Mouse (Mus musculus) lung, adult 2 months (tissue): ENCODE results near the gene Ddit4. TPM values are rescaled to one million over a fixed set of nuclear protein-coding genes. Genes with fewer than 3 reads are reported as not detected.
"Not testable (repeated sequence)": the region's sequence is repeated elsewhere in the genome, so short reads cannot be mapped to it uniquely, and the experiment has no call there.

ENCODE experiments used
- DNase-seq: peaks from one replicate; pipeline ENCODE4 v3.0.0; 2022
- H3K4me1 ChIP-seq: fragments of 200-500 bp; 2 replicates; pipeline ENCODE4 v1.6.1; 2011; ENCODE audit warnings: low read length; ENCODE audit not compliant: control insufficient read depth, insufficient read depth
- H3K4me3 ChIP-seq: fragments of 200-500 bp; replicated peaks from 2 replicates; pipeline ENCODE3; 2011; ENCODE audit warnings: low read depth, mild to moderate bottlenecking, control low read depth, low read length; ENCODE audit errors: extremely low read depth
- CTCF ChIP-seq: fragments of 200-500 bp; IDR thresholded peaks from 2 replicates; pipeline ENCODE4 v1.5.1; 2011; ENCODE audit warnings: mild to moderate bottlenecking, low read length, control low read depth; ENCODE audit not compliant: insufficient read depth
- POLR2A ChIP-seq: fragments of 200-500 bp; IDR thresholded peaks from 2 replicates; pipeline ENCODE4 v1.6.1; 2011; ENCODE audit warnings: low read depth, mild to moderate bottlenecking, control low read depth, low read length, borderline replicate concordance; ENCODE audit errors: extremely low read depth
- WGBS: fragments of 180-500 bp; shearing (Covaris S2); methylation state at CpG from one replicate; pipeline ENCODE4 v1.1.7; 2018; 5-methylcytosine and 5-hydroxymethylcytosine counted together
- polyA plus RNA-seq: library from polyadenylated mRNA; depleted of rRNA; stranded (reverse); fragments of >200 nt; gene quantifications from 2 replicates; pipeline ENCODE4 v1.2.3, GENCODE M21; 2012; rRNA removed

The Ddit4 gene
- 32.6 and 53.4 TPM in 2 replicates for polyA plus RNA-seq

GRCm38 (mm10) chr10:59951211-59952151 is at the start of gene Ddit4:
TSS of gene Ddit4 (minus strand) at chr10:59951834.
- TF ChIP-seq POLR2A (peak; percentile 100), CTCF (no peak)
- Histone ChIP-seq H3K4me3 (peak within 1 kb of the TSS; percentile 88), H3K4me1 (peaks cover 9% of the 10 kb centered on the region)
- under 1% methylated on average over 76 of the region's 76 CpGs for WGBS
- DNase-seq, result peak; percentile 99

DNA sequence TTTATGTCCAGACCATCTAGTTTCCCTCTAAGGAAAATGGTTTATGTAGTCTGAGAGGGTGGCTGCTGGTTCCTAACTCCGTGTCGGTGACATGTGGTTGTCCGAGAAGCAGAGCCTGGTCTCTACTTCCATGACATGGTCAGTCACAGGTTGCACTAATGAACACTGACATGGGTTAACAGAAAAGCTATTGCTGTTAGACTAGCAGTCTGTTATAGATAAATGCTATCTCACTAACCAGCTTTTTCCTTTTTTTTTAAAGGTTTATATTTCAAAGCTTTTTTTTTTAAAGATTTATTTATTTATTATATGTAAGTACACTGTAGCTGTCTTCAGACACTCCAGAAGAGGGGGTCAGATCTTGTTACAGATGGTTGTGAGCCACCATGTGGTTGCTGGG is 47.4 kb upstream of the Ddit4 start:
- TF ChIP-seq CTCF (no peak), POLR2A (no peak)
- Histone ChIP-seq H3K4me1 (peaks cover 5% of the 10 kb centered on the region), H3K4me3 (no peak overlapping the region)
- DNase-seq, result no peak
- WGBS, result 85% methylated on average over 3 of the region's 3 CpGs

DNA sequence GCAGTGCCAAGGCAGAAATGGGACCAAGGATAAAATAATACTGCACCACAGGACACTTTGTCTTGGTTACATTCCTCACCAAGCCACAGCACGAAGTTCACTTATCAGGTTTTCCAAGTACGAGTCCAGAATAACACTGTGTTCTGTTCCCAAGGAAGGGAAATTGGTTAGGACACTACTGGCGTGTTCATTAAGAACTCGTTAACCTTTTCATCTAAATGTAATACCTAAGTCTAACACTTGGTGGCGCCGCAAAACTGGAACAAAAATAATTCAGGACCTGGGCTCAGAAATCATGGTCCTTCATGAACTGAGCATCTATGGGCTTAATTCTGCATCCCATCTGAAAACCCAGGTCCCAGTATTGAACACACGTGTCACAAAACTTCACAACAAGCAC is 46.0 kb upstream of the Ddit4 start:
- TF ChIP-seq CTCF, result no peak
- no peak for TF ChIP-seq POLR2A
- Histone ChIP-seq H3K4me1 (peaks cover 5% of the 10 kb centered on the region), H3K4me3 (no peak overlapping the region)
- WGBS, result 12% methylated on average over 7 of the region's 7 CpGs
- peak; percentile 36 for DNase-seq

DNA sequence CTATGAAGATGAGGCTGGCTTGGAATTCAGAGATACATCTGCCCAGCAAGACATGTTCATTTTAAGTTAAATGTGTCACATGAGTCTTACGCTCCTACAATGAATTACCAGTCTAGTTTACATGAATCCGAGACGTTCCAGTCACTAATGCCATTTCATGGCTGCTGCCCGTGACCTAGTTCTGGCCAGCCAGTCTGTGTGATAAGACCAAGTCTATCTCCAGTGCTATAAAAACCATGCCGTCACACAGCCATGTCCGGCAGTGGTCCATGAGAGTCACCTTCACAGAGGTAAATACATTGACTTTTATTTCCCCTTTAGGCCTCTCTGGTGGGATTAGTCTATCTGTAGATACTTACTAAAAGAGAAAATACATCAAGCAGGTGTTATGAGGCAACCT is 44.3 kb upstream of the Ddit4 start:
- Histone ChIP-seq H3K4me1 (peaks cover 2% of the 10 kb centered on the region), H3K4me3 (no peak overlapping the region)
- no peak for TF ChIP-seq CTCF
- TF ChIP-seq POLR2A, result no peak
- DNase-seq, result no peak
- WGBS, result 92% methylated on average over 6 of the region's 6 CpGs

GRCm38 (mm10) chr10:59993813-59994212 is 42.2 kb upstream of the Ddit4 start:
- DNase-seq, H3K4me1 ChIP-seq, H3K4me3 ChIP-seq: not testable (repeated sequence)
- 81% methylated on average over 2 of the region's 3 CpGs for WGBS

- no peaks in the 10 kb centered on the region; the same call in 1 of the 2 replicates for H3K4me1 ChIP-seq
- H3K4me3 ChIP-seq, result no peak overlapping the region
- 85% methylated on average over 8 of the region's 8 CpGs for WGBS
- DNase-seq, result no peak
- TF ChIP-seq POLR2A (no peak), CTCF (no peak)
Observed at GRCm38 (mm10) chr10:59992024-59992423, 40.4 kb upstream of the Ddit4 start.

- no peak for TF ChIP-seq CTCF
- TF ChIP-seq POLR2A, result no peak
- Histone ChIP-seq H3K4me3 (no peak overlapping the region), H3K4me1 (no peaks in the 10 kb centered on the region; the same call in 1 of the 2 replicates)
- 75% methylated on average over 9 of the region's 9 CpGs for WGBS
- DNase-seq, result no peak
Observed at GRCm38 (mm10) chr10:59991262-59991880, 39.7 kb upstream of the Ddit4 start.

GRCm38 (mm10) chr10:59990393-59990792 is 38.8 kb upstream of the Ddit4 start:
- TF ChIP-seq POLR2A (no peak), CTCF (no peak)
- 93% methylated on average over 9 of the region's 9 CpGs for WGBS
- no peak overlapping the region for H3K4me3 ChIP-seq
- no peak for DNase-seq
- H3K4me1 ChIP-seq, result no peaks in the 10 kb centered on the region; the same call in 1 of the 2 replicates

DNA sequence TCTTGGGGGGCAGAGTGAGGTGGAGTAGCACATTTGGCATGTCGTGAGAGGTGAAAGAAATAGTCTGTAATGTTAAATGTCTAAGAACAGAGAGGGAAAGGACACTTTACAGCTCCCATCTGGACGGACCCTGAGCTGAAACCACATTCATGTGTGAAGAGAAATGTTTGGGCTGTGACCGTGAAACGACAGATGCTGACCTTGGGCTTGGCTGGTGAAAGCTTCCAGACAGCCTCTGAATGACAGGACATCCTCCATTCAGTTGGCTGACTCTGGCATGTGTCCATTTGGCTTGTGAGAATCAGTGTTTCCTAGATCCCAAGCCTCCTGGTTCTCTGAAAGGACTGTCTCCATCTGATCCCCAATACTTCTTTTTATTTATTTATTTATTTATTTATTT is 36.4 kb upstream of the Ddit4 start:
- no peak for DNase-seq
- Histone ChIP-seq H3K4me1 (no peaks in the 10 kb centered on the region; the same call in 1 of the 2 replicates), H3K4me3 (no peak overlapping the region)
- 55% methylated on average over 4 of the region's 4 CpGs for WGBS
- TF ChIP-seq CTCF (no peak), POLR2A (no peak)
